Comparison of ENCODE assay signal across 8 mouse cellular contexts in the genomic region with DNA sequence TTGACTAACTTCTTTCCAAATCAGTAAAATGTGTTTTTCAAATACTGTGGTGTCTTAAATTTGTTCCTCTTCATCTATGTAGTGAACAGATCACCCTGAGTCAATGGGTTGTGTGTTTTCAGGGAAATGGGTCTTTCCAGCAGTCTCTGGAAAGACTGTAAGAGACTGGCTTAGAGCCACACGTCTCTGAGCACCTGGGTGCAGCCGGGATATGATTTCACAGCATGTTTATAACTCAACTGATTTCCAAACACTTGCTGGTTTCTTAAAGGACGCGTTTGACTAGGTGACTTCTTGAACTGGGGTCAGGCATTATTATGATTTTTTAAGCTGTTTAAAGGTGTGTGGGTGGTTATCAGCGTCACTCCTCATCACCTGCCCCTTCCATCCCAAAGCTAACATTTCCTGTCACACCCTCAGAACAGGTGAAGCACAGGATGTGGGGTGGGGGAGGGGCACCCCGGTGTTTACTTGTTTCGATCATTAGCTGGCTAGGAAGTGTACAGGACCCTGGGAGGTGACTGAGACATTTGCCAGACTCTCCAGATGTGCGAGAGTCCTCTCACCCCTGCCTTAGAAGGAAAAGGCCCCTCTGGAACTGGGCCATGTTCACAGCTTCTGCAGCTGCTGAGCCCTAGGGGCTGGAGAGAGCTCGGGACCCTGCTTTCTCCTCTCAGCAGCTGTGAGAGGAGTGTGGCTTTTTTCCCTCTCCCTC.
DNase-seq lines count a peak whose midpoint lies in the region; ATAC-seq and TF ChIP-seq lines count a peak whose summit lies in the region.

No protein-coding gene starts in this region.

- no peak overlapping the region for H3K9ac ChIP-seq in ES-E14 (ENCODE audit: insufficient read depth, low read depth, low read length, poor library complexity, severe bottlenecking)
- H3K9ac ChIP-seq in lung, embryonic 16.5 days (ENCODE audit: low read length), result no peak overlapping the region
- no peak overlapping the region for H3K9ac ChIP-seq in hindbrain, embryonic 13.5 days

- 16% methylated on average over 9 of the region's 9 CpGs for WGBS in lung, embryonic 16.5 days
- 75% methylated on average over 9 of the region's 9 CpGs for WGBS in hindbrain, embryonic 13.5 days

- H3K27me3 ChIP-seq in lung, embryonic 16.5 days (ENCODE audit: control insufficient read depth, insufficient read depth, low read depth, low read length), result no peaks in the 10 kb centered on the region
- H3K27me3 ChIP-seq in hindbrain, embryonic 13.5 days, result no peaks in the 10 kb centered on the region

- peak overlapping the region; percentile 50 for H3K4me3 ChIP-seq in gastrocnemius, adult 2 months
- H3K4me3 ChIP-seq in ES-E14 (ENCODE audit: insufficient read depth in 1 of 2, low read depth in 1 of 2, low read length in 2 of 2, poor library complexity in 1 of 2, severe bottlenecking in 1 of 2), result no peak overlapping the region
- H3K4me3 ChIP-seq in lung, embryonic 16.5 days (ENCODE audit: low read length), result no peak overlapping the region
- no peak overlapping the region for H3K4me3 ChIP-seq in hindbrain, embryonic 13.5 days

- in situ Hi-C loops in ES-E14 (cut with MboI; ENCODE audit: low sequenced_read_pairs in 2 of 2, unreplicated experiment in 2 of 2), result no loop called here

- ATAC-seq in lung, embryonic 16.5 days (ENCODE audit: low read depth), result peak; percentile 91
- ATAC-seq in hindbrain, embryonic 13.5 days (ENCODE audit: low FRiP score), result no peak

- H3K27ac ChIP-seq in gastrocnemius, adult 2 months, result peak overlapping the region; percentile 38
- H3K27ac ChIP-seq in ES-E14 (ENCODE audit: insufficient read depth, low read depth, low read length, poor library complexity, severe bottlenecking), result no peak overlapping the region
- no peak overlapping the region for H3K27ac ChIP-seq in lung, embryonic 16.5 days (ENCODE audit: low read length)
- H3K27ac ChIP-seq in hindbrain, embryonic 13.5 days, result no peak overlapping the region

- no peak overlapping the region for H3K4me2 ChIP-seq in lung, embryonic 16.5 days (ENCODE audit: low read depth, low read length)
- no peak overlapping the region for H3K4me2 ChIP-seq in hindbrain, embryonic 13.5 days

- no peaks in the 10 kb centered on the region for H3K36me3 ChIP-seq in ES-E14 (ENCODE audit: control insufficient read depth, insufficient read depth, low read length, poor library complexity, severe bottlenecking)
- no peaks in the 10 kb centered on the region for H3K36me3 ChIP-seq in lung, embryonic 16.5 days (ENCODE audit: control insufficient read depth, insufficient read depth, low read length)
- H3K36me3 ChIP-seq in hindbrain, embryonic 13.5 days, result no peaks in the 10 kb centered on the region

- no peak for TF ChIP-seq CTCF in gastrocnemius, adult 2 months (IDR thresholded peaks at IDR 0.05)

- no peaks in the 10 kb centered on the region for H3K9me3 ChIP-seq in ES-E14 (ENCODE audit: control insufficient read depth, insufficient read depth, low read depth, low read length)
- no peaks in the 10 kb centered on the region for H3K9me3 ChIP-seq in lung, embryonic 16.5 days (ENCODE audit: control insufficient read depth, low read length)
- no peaks in the 10 kb centered on the region for H3K9me3 ChIP-seq in hindbrain, embryonic 13.5 days

- intact Hi-C loops in gastrocnemius, adult 2 months (cut with DNase I), result no loop called here

- H3K4me1 ChIP-seq in ES-E14 (ENCODE audit: control insufficient read depth in 2 of 2, insufficient read depth in 2 of 2, low read length in 2 of 2, poor library complexity in 1 of 2), result 0 out of 4 replicates have a peak, but pooled peaks cover 0 to 3% of the 10 kb centered on the region in 2 experiments
- H3K4me1 ChIP-seq in lung, embryonic 16.5 days (replicated peaks; ENCODE audit: control insufficient read depth, insufficient read depth, low read length), result peaks cover 13% of the 10 kb centered on the region
- peaks cover 8% of the 10 kb centered on the region; the same call in 1 of the 2 replicates for H3K4me1 ChIP-seq in hindbrain, embryonic 13.5 days (replicated peaks)

- DNase-seq in gastrocnemius, adult 2 months, result peak; percentile 28
- no peak for DNase-seq in gastrocnemius, adult 18-20 months (ENCODE audit: low spot score)
- DNase-seq in ES-E14 (ENCODE audit: low read depth, low spot score), result peak; percentile 8
- DNase-seq in heart, adult 8-10 months (ENCODE audit: low spot score), result peak; percentile 13
- DNase-seq in spleen, adult 12 weeks (ENCODE audit: low spot score), result no peak
- no peak for DNase-seq in adrenal gland, adult (ENCODE audit: inconsistent age in 2 of 2, low spot score in 1 of 2)

TF ChIP-seq in ES-E14, 5 proteins besides CTCF, POLR2A, EP300 and RAD21:
- no peak for TF ChIP-seq HCFC1 (IDR thresholded peaks at IDR 0.05; ENCODE audit: borderline replicate concordance, insufficient read depth, low read length)
- TF ChIP-seq MAFK (IDR thresholded peaks at IDR 0.05; ENCODE audit: insufficient read depth, low read depth, low read length), result no peak
- TF ChIP-seq CHD2 (IDR thresholded peaks at IDR 0.05; ENCODE audit: low read depth, low read length), result no peak
- TF ChIP-seq ZC3H11A (IDR thresholded peaks at IDR 0.05; ENCODE audit: borderline replicate concordance, low read depth, low read length), result no peak
- no peak for TF ChIP-seq ZNF384 (IDR thresholded peaks at IDR 0.05; ENCODE audit: low read depth, low read length)
TF ChIP-seq in ES-E14: peak in this region for 0.

Comparison
In these comparisons a context has a peak if more than half of its experiments do, and no peak if none do; other contexts are left out.
1. DNase-seq: peak in gastrocnemius, adult 2 months (single experiment), ES-E14 (single experiment) and heart, adult 8-10 months (single experiment); none in gastrocnemius, adult 18-20 months (single experiment), spleen, adult 12 weeks (single experiment) and adrenal gland, adult (0 of 2).